Mouse (Mus musculus): Measurements from ENCODE around the gene Tmed2. TPM values are rescaled to one million over a fixed set of nuclear protein-coding genes. Genes with fewer than 3 reads are reported as not detected.
"Not testable (repeated sequence)": the region's sequence is repeated elsewhere in the genome, so short reads cannot be mapped to it uniquely, and the experiment has no call there.

Gene Tmed2
- total and polyA plus RNA-seq, 2 experiments from 2014 or later, result 228 to 326 TPM

DNA sequence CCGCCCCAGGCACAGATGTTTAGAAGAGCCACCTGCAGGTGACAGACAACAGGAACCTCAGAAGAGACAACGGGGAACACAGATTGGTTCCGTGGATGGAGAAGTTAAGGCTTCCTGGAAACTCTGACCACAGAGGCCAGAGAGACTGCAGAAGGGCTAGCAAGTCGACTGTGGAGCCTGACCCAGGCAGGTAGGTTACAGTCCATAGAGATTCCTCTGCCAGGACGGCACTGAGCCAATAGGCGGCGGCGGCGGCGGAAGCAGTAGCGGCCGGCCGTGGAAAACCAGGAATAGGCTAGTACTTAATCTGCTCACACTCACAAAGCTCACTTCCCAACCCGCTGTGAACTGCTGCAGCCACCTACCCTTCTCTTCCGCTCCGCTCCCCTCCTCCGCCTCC lies 3.7 kb upstream of the Tmed2 start:
- H3K4me3 ChIP-seq (ENCODE audit: low read depth, low read length), result no peak overlapping the region

DNA sequence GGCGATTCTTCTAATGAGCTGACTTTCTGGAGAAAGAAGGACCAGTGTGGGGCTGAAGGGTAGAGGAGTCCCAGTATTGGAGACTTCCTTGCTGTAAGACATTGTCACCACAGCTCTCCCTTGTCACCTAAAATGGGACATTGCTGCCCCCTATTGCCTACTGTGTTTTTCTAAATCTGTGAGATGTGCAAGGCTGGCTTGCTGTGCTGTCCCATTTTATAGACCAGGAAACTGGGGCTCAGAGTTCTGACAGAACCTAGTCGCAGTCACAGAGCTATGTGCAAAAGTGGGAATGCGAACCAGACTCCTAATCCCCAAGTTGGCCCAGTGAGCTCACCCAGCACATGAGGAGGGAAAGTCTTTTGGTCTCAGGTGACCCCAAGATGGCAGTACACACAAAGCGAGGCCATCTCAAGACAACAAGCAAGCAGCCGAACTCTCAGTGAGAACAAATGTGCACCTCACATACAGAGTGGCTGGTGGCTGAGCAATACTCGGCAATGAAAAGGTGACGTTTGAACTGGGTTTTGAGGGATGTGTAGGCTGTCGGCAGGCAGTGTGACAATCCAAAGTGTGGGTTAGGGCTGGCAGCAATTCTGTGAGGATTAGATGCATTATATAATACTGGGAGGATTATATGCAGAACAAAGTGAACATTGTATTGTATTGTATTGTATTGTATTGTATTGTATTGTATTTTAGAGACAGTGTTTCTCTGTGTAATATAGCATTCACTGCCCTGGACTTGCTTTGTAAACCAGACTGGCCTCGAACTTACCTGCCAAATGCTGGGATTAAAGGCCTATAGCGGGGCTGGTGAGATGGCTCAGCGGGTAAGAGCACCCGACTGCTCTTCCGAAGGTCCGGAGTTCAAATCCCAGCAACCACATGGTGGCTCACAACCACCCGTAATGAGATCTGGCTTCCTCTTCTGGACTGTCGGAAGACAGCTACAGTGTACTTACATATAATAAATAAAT lies 1.4 kb upstream of the Tmed2 start:
- peak; percentile 54 for TF ChIP-seq CTCF (IDR thresholded peaks at IDR 0.05)
- ATAC-seq (ENCODE audit: low FRiP score) (no peak), DNase-seq (ENCODE audit: low spot score) (peak; percentile 40)
- WGBS, result 74% methylated on average over 14 of the region's 16 CpGs
- H3K27me3 ChIP-seq (ENCODE audit: insufficient read depth, low read length), result no peaks in the 10 kb centered on the region
- no peak overlapping the region for H3K9ac ChIP-seq (replicated peaks; ENCODE audit: low read length, poor library complexity, severe bottlenecking)
- no peak overlapping the region for H3K27ac ChIP-seq (ENCODE audit: low read depth, low read length)
- H3K36me3 ChIP-seq (ENCODE audit: insufficient read depth, low read length), result peaks cover 4% of the 10 kb centered on the region
- H3K4me1 ChIP-seq (ENCODE audit: insufficient read depth, low read length), result no peaks in the 10 kb centered on the region
- no peak overlapping the region for H3K4me3 ChIP-seq (ENCODE audit: low read depth, low read length)
- H3K9me3 ChIP-seq (ENCODE audit: low read length), result no peaks in the 10 kb centered on the region
- no peak overlapping the region for H3K4me2 ChIP-seq (ENCODE audit: low read depth, low read length, poor library complexity, severe bottlenecking)

More for the DNA sequence above, 3.7 kb upstream of the Tmed2 start:
- WGBS, result 3% methylated on average over 16 of the region's 17 CpGs
- Histone ChIP-seq H3K9me3 (ENCODE audit: low read length) (no peaks in the 10 kb centered on the region), H3K36me3 (ENCODE audit: insufficient read depth, low read length) (no peaks in the 10 kb centered on the region), H3K4me2 (ENCODE audit: low read depth, low read length, poor library complexity, severe bottlenecking) (peak overlapping the region; percentile 33), H3K27ac (ENCODE audit: low read depth, low read length) (no peak overlapping the region), H3K27me3 (ENCODE audit: insufficient read depth, low read length) (no peaks in the 10 kb centered on the region), H3K4me1 (ENCODE audit: insufficient read depth, low read length) (no peaks in the 10 kb centered on the region), H3K9ac (replicated peaks; ENCODE audit: low read length, poor library complexity, severe bottlenecking) (peak overlapping the region; percentile 39; the same call in 1 of the 2 replicates)
- ATAC-seq (ENCODE audit: low FRiP score) (no peak), DNase-seq (ENCODE audit: low spot score) (no peak)
- no peak for TF ChIP-seq CTCF (IDR thresholded peaks at IDR 0.05)

- peak overlapping the region; percentile 84 for H3K4me3 ChIP-seq (ENCODE audit: low read depth, low read length)
- peak overlapping the region; percentile 76 for H3K27ac ChIP-seq (ENCODE audit: low read depth, low read length)
- WGBS, result 73% methylated on average over 4 of the region's 4 CpGs
- peaks cover 8% of the 10 kb centered on the region for H3K36me3 ChIP-seq (ENCODE audit: insufficient read depth, low read length)
- no peak for ATAC-seq (ENCODE audit: low FRiP score)
- H3K9ac ChIP-seq (replicated peaks; ENCODE audit: low read length, poor library complexity, severe bottlenecking), result no peak overlapping the region
- no peaks in the 10 kb centered on the region for H3K4me1 ChIP-seq (ENCODE audit: insufficient read depth, low read length)
- no peak for TF ChIP-seq CTCF (IDR thresholded peaks at IDR 0.05)
- no peaks in the 10 kb centered on the region for H3K27me3 ChIP-seq (ENCODE audit: insufficient read depth, low read length)
- no peak for DNase-seq (ENCODE audit: low spot score)
- H3K4me2 ChIP-seq (ENCODE audit: low read depth, low read length, poor library complexity, severe bottlenecking), result 0 out of 2 replicates have a peak overlapping the region, but pooled peaks have one; percentile 26
- no peaks in the 10 kb centered on the region for H3K9me3 ChIP-seq (ENCODE audit: low read length)
Measured at GRCm38 (mm10) chr5:124539905-124540304, 590 bp upstream of the Tmed2 start.

GRCm38 (mm10) chr5:124540905-124541601 lies 558 bp downstream of the Tmed2 start:
- no peak for TF ChIP-seq CTCF (IDR thresholded peaks at IDR 0.05)
- DNase-seq (ENCODE audit: low spot score) (peak; percentile 47), ATAC-seq (ENCODE audit: low FRiP score) (peak; percentile 80)
- Histone ChIP-seq H3K27me3 (ENCODE audit: insufficient read depth, low read length) (no peaks in the 10 kb centered on the region), H3K9me3 (ENCODE audit: low read length) (no peaks in the 10 kb centered on the region), H3K4me1 (ENCODE audit: insufficient read depth, low read length) (no peaks in the 10 kb centered on the region), H3K9ac (replicated peaks; ENCODE audit: low read length, poor library complexity, severe bottlenecking) (peak overlapping the region; percentile 58), H3K4me2 (ENCODE audit: low read depth, low read length, poor library complexity, severe bottlenecking) (peak overlapping the region; percentile 72), H3K36me3 (ENCODE audit: insufficient read depth, low read length) (peaks cover 13% of the 10 kb centered on the region), H3K27ac (ENCODE audit: low read depth, low read length) (peak overlapping the region; percentile 70; the same call in 1 of the 2 replicates), H3K4me3 (ENCODE audit: low read depth, low read length) (peak overlapping the region; percentile 84)
- WGBS, result under 1% methylated on average over 71 of the region's 89 CpGs

- Histone ChIP-seq H3K4me2 (ENCODE audit: low read depth, low read length, poor library complexity, severe bottlenecking) (peak overlapping the region; percentile 72), H3K27ac (ENCODE audit: low read depth, low read length) (no peak overlapping the region), H3K9ac (replicated peaks; ENCODE audit: low read length, poor library complexity, severe bottlenecking) (peak overlapping the region; percentile 58), H3K36me3 (ENCODE audit: insufficient read depth, low read length) (peaks cover 18% of the 10 kb centered on the region), H3K4me3 (ENCODE audit: low read depth, low read length) (peak overlapping the region; percentile 84), H3K4me1 (ENCODE audit: insufficient read depth, low read length) (no peaks in the 10 kb centered on the region), H3K9me3 (ENCODE audit: low read length) (no peaks in the 10 kb centered on the region), H3K27me3 (ENCODE audit: insufficient read depth, low read length) (no peaks in the 10 kb centered on the region)
- ATAC-seq (ENCODE audit: low FRiP score) (no peak), DNase-seq (ENCODE audit: low spot score) (no peak)
- TF ChIP-seq CTCF (IDR thresholded peaks at IDR 0.05), result no peak
- 15% methylated on average over 8 of the region's 8 CpGs for WGBS
Measured at GRCm38 (mm10) chr5:124541602-124541973, 1.1 kb downstream of the Tmed2 start.

GRCm38 (mm10) chr5:124550737-124551136 lies 10.2 kb downstream of the Tmed2 start:
- H3K27ac ChIP-seq (ENCODE audit: low read depth, low read length); H3K9me3 ChIP-seq (ENCODE audit: low read length); ATAC-seq (ENCODE audit: low FRiP score); H3K4me2 ChIP-seq (ENCODE audit: low read depth, low read length, poor library complexity, severe bottlenecking); H3K4me1 ChIP-seq (ENCODE audit: insufficient read depth, low read length); H3K9ac ChIP-seq (replicated peaks; ENCODE audit: low read length, poor library complexity, severe bottlenecking); H3K4me3 ChIP-seq (ENCODE audit: low read depth, low read length); H3K27me3 ChIP-seq (ENCODE audit: insufficient read depth, low read length); DNase-seq (ENCODE audit: low spot score): not testable (repeated sequence)
- H3K36me3 ChIP-seq (ENCODE audit: insufficient read depth, low read length), result peaks cover 32% of the 10 kb centered on the region
- WGBS, result 86% methylated on average over 3 of the region's 4 CpGs

Measured in midbrain, postnatal 0 days (tissue).